Mouse (Mus musculus): ENCODE data around the gene Slc25a26.

DNA sequence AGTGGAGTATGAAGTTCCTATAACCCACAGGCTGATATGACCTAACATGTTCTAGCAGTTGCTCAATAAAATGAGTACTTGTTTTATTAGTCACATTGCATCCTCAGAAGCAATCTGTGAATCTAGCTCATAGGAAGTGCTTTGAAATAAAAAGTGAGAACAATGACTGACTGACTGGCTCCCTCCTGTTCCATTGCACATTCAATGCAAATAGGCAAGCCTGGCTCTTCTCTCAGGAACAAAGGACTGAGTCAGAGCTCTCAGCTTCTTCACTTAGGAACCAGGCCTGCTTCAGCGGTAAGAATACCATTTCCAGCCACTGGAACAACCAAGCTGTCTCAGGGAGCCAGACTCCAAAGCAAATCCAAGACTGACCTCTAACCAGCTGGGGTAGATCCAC is 135.2 kb downstream of the Slc25a26 start:
- TF ChIP-seq GATA1 (IDR thresholded peaks at IDR 0.05; ENCODE audit: low read length) (no peak), TAL1 (IDR thresholded peaks at IDR 0.05; ENCODE audit: low read length) (no peak)
